Mouse (Mus musculus): ENCODE measurements around the gene Smg1. TPM values are rescaled to one million over a fixed set of nuclear protein-coding genes. Genes with fewer than 3 reads are reported as not detected.

Gene Smg1
- polyA plus RNA-seq, 1 experiment = 118 TPM

DNA sequence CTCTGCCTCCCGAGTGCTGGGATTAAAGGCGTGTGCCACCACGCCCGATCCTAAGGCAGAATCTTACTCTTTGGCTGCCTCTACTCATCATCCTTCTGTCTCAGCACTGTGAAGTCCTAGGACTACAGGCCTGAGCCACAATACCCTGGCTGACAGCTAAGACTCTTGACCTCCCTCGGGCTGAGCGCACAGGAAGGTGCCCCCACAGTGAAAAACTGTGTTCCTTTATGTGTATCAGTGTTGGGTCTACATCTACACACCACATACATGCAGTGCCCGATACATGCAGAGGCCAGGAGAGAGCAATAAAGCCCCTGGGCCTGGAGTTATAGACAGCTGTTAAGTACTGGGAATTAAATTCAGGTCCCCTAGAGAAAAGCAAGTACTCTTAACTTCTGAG is 121.2 kb downstream of the Smg1 start:
- no peak for DNase-seq
- Histone ChIP-seq H3K4me3 (replicated peaks; ENCODE audit: insufficient read depth, low read depth, low read length) (no peak overlapping the region), H3K27me3 (ENCODE audit: control insufficient read depth, insufficient read depth, low read length) (no peaks in the 10 kb centered on the region; the same call in 1 of the 2 replicates), H3K4me1 (ENCODE audit: control insufficient read depth, insufficient read depth, low read length) (peaks cover 3% of the 10 kb centered on the region), H3K27ac (ENCODE audit: insufficient read depth, low read length) (no peak overlapping the region)
- WGBS = 97% methylated on average over 7 of the region's 7 CpGs
- TF ChIP-seq POLR2A (IDR thresholded peaks at IDR 0.05; ENCODE audit: borderline replicate concordance, insufficient read depth, low read length) (no peak), CTCF (IDR thresholded peaks at IDR 0.05; ENCODE audit: borderline replicate concordance, insufficient read depth, low read depth, low read length) (no peak)

DNA sequence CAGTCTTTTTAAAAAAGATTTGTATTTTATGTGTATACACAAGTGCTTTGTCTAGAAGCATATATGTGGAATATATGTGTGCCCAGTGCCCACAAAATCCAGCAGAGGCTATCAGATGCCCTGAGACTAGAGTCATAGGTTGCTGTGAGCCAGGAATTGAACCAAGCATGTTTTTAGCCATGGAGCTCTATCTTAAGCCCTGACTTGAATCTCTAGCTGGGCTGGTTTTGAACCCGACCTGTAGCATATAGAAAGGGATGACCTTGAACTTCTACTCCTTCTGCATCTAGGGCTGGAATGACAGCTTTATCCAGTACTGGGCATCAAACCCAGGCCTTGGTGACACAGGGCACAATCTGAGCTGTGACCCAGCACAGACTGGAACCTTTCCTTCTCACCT is 122.8 kb downstream of the Smg1 start:
- H3K27me3 ChIP-seq (ENCODE audit: control insufficient read depth, insufficient read depth, low read length) = no peaks in the 10 kb centered on the region; the same call in 1 of the 2 replicates
- no peak overlapping the region for H3K4me3 ChIP-seq (replicated peaks; ENCODE audit: insufficient read depth, low read depth, low read length)
- TF ChIP-seq POLR2A (IDR thresholded peaks at IDR 0.05; ENCODE audit: borderline replicate concordance, insufficient read depth, low read length) = no peak
- TF ChIP-seq CTCF (IDR thresholded peaks at IDR 0.05; ENCODE audit: borderline replicate concordance, insufficient read depth, low read depth, low read length) = no peak
- 82% methylated on average over 1 of the region's 1 CpGs for WGBS
- no peak for DNase-seq
- no peak overlapping the region for H3K27ac ChIP-seq (ENCODE audit: insufficient read depth, low read length)
- peaks cover 3% of the 10 kb centered on the region for H3K4me1 ChIP-seq (ENCODE audit: control insufficient read depth, insufficient read depth, low read length)

DNA sequence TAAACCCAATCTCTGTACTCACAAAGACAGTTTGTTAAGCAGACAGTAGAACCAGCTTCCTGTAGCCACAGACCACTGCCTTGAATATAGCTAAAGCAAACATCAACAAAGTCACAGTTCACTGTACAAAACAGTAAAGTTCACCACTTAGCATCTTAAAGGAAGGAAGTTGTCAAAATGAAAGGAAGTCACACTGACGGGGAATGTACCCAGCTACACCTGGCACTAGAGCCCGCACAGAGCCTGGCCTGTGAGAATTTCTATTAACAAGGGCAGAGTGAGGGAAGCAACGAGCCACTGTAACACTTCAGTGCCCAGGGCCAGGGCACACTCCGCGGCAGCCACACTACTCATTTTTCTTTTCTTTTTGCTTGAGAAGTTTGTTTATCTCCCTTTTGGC is 123.5 kb downstream of the Smg1 start:
- peaks cover 3% of the 10 kb centered on the region for H3K4me1 ChIP-seq (ENCODE audit: control insufficient read depth, insufficient read depth, low read length)
- H3K27me3 ChIP-seq (ENCODE audit: control insufficient read depth, insufficient read depth, low read length) = no peaks in the 10 kb centered on the region; the same call in 1 of the 2 replicates
- no peak for TF ChIP-seq CTCF (IDR thresholded peaks at IDR 0.05; ENCODE audit: borderline replicate concordance, insufficient read depth, low read depth, low read length)
- no peak for TF ChIP-seq POLR2A (IDR thresholded peaks at IDR 0.05; ENCODE audit: borderline replicate concordance, insufficient read depth, low read length)
- no peak overlapping the region for H3K27ac ChIP-seq (ENCODE audit: insufficient read depth, low read length)
- 82% methylated on average over 5 of the region's 5 CpGs for WGBS
- no peak overlapping the region for H3K4me3 ChIP-seq (replicated peaks; ENCODE audit: insufficient read depth, low read depth, low read length)
- DNase-seq = no peak

DNA sequence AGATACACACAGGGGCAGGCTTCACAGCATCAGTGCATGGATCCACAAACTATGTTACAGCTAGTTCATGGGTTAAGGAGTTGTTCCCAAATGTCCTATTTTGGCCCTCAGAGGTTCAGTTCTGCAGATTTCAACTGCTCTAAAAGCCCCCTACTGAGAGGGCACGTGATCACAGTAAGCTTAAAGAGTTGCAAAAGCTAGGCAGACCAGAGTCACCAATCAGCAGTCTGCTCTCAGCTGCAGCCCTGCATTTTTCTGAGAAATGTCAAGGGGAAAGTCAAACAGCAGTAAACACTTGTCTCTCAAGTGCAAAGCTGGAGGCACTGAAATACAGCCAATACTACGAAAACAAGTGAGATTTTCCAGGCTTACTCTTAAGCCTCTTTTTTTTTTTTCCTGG is 124.3 kb downstream of the Smg1 start:
- Histone ChIP-seq H3K27me3 (ENCODE audit: control insufficient read depth, insufficient read depth, low read length) (no peaks in the 10 kb centered on the region; the same call in 1 of the 2 replicates), H3K4me1 (ENCODE audit: control insufficient read depth, insufficient read depth, low read length) (peaks cover 7% of the 10 kb centered on the region), H3K4me3 (replicated peaks; ENCODE audit: insufficient read depth, low read depth, low read length) (no peak overlapping the region), H3K27ac (ENCODE audit: insufficient read depth, low read length) (no peak overlapping the region)
- WGBS = 48% methylated on average over 2 of the region's 2 CpGs
- no peak for DNase-seq
- TF ChIP-seq POLR2A (IDR thresholded peaks at IDR 0.05; ENCODE audit: borderline replicate concordance, insufficient read depth, low read length) (no peak), CTCF (IDR thresholded peaks at IDR 0.05; ENCODE audit: borderline replicate concordance, insufficient read depth, low read depth, low read length) (no peak)

DNA sequence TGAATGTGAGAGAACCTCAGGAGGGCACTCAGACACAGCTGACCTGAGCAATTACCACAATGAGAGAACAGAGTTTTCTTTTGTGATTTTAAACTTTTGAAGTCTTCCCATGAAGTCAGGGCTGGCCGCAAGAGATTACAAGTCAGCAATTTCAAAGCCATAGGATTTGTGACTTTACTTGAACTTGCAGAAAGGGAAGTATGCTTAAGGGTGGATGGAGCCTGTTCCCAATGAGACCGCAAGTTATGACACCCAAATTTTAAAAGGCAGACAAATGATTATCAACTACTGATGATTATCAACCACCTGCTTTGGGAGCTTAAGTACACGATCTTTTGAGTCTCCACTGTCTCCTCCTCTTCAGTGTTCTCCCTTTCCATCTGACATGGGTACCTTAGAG is 125.0 kb downstream of the Smg1 start:
- WGBS = 78% methylated on average over 3 of the region's 3 CpGs
- no peak overlapping the region for H3K27ac ChIP-seq (ENCODE audit: insufficient read depth, low read length)

DNA sequence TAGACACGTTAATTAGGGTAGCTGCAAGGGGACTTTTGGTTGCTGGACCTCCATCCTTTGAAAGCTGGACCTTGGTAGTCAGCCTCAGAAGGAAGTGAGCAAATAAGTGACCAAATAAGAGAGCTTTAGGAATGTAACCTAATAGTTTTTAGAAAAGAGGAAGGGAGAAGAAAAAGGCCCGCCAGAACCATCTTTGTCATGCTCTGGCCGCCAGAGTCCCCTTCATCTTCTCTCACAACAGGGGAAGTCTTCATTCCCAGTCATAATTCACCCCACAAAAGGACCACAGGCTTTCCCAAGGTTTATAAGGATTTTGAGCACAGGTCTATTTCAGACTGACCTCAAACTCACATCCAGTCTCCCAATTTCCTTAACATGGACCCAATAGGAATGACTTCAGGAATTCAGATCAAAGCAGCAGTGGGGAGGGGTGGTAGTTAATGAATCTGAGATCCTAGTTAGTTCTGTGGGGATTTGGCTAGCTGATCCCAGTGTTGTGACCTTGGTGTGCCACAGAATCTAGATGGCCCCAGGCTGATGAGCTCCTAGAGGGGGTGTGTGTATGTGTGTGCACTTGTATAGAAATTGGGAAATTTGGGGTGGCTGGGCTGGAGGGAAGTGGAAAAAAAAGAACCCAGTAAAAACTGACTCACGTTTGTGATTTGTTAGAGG is 125.8 kb downstream of the Smg1 start:
- TF ChIP-seq CTCF (IDR thresholded peaks at IDR 0.05; ENCODE audit: borderline replicate concordance, insufficient read depth, low read depth, low read length) (no peak), POLR2A (IDR thresholded peaks at IDR 0.05; ENCODE audit: borderline replicate concordance, insufficient read depth, low read length) (no peak)
- Histone ChIP-seq H3K27me3 (ENCODE audit: control insufficient read depth, insufficient read depth, low read length) (no peaks in the 10 kb centered on the region), H3K4me1 (ENCODE audit: control insufficient read depth, insufficient read depth, low read length) (peaks cover 4% of the 10 kb centered on the region; the same call in 1 of the 2 replicates), H3K27ac (ENCODE audit: insufficient read depth, low read length) (no peak overlapping the region), H3K4me3 (replicated peaks; ENCODE audit: insufficient read depth, low read depth, low read length) (no peak overlapping the region)
- WGBS = 66% methylated on average over 4 of the region's 4 CpGs
- no peak for DNase-seq

More for the DNA sequence above, 125.0 kb downstream of the Smg1 start:
- H3K4me1 ChIP-seq (ENCODE audit: control insufficient read depth, insufficient read depth, low read length) = peaks cover 4% of the 10 kb centered on the region
- DNase-seq = no peak
- no peaks in the 10 kb centered on the region; the same call in 1 of the 2 replicates for H3K27me3 ChIP-seq (ENCODE audit: control insufficient read depth, insufficient read depth, low read length)
- H3K4me3 ChIP-seq (replicated peaks; ENCODE audit: insufficient read depth, low read depth, low read length) = no peak overlapping the region
- TF ChIP-seq CTCF (IDR thresholded peaks at IDR 0.05; ENCODE audit: borderline replicate concordance, insufficient read depth, low read depth, low read length) (no peak), POLR2A (IDR thresholded peaks at IDR 0.05; ENCODE audit: borderline replicate concordance, insufficient read depth, low read length) (no peak)

DNA sequence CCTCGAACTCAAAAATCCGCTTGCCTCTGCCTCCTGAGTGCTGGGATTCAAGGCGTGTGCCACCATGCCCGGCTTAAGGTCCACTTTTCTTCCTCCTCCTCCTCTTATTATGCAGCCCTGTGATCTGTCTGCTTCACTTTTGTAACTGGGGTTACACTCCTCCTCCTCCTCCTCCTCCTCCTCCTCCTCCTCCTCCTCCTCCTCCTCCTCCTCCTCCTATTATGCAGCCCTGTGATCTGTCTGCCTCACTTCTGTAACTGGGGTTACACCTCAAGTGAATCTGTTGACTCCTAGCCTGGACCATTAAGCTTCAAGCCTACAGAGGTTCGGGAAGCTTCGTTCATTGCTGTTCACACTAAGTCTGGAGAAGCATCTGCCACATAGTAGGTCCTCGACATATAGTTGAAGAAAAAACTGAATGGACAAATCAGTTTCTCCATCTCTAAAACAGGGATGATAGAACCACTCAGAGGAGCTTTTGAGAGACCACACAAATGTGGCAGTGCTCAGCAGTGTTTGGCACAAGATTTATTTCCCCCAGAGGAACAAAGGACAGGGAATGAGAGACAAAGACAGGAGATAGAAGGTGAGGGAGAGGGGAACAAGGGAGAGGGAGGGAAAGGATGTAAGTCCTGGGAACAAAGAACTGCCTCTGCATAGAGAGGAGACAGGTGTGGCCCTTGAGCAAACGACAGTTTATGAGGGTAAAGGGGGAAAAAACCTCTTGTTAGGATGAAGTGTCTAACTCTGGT is 126.5 kb downstream of the Smg1 start:
- Histone ChIP-seq H3K27me3 (ENCODE audit: control insufficient read depth, insufficient read depth, low read length) (no peaks in the 10 kb centered on the region), H3K4me3 (replicated peaks; ENCODE audit: insufficient read depth, low read depth, low read length) (no peak overlapping the region), H3K27ac (ENCODE audit: insufficient read depth, low read length) (no peak overlapping the region), H3K4me1 (ENCODE audit: control insufficient read depth, insufficient read depth, low read length) (peaks cover 4% of the 10 kb centered on the region; the same call in 1 of the 2 replicates)
- DNase-seq = no peak
- 14% methylated on average over 8 of the region's 8 CpGs for WGBS
- TF ChIP-seq POLR2A (IDR thresholded peaks at IDR 0.05; ENCODE audit: borderline replicate concordance, insufficient read depth, low read length) = no peak
- TF ChIP-seq CTCF (IDR thresholded peaks at IDR 0.05; ENCODE audit: borderline replicate concordance, insufficient read depth, low read depth, low read length) = no peak

Data from cerebellum, adult 2 months (tissue).